Mouse (Mus musculus) CD4-positive helper T cell, adult 2 months (primary cell): ENCODE measurements around the gene 4930518I15Rik.
"Not testable (repeated sequence)": the region's sequence is repeated elsewhere in the genome, so short reads cannot be mapped to it uniquely, and the experiment has no call there.

Experiments
- DNase-seq: peaks from one replicate; pipeline ENCODE4 v3.0.0-alpha.2; 2012; ENCODE audit warnings: low read depth, missing footprints, low spot score

4930518I15Rik gene

GRCm38 (mm10) chr2:156843331-156843730 lies 14.4 kb downstream of the 4930518I15Rik start:
- no peak for DNase-seq

- DNase-seq = no peak
Measured at GRCm38 (mm10) chr2:156842711-156843110, 15.0 kb downstream of the 4930518I15Rik start.

GRCm38 (mm10) chr2:156841841-156842706 lies 15.7 kb downstream of the 4930518I15Rik start:
- peak; percentile 77 for DNase-seq

GRCm38 (mm10) chr2:156841028-156841840 lies 16.5 kb downstream of the 4930518I15Rik start:
- DNase-seq = peak; percentile 75

- DNase-seq = no peak
Measured at GRCm38 (mm10) chr2:156840301-156841027, 17.3 kb downstream of the 4930518I15Rik start.

GRCm38 (mm10) chr2:156839319-156840191 lies 18.2 kb downstream of the 4930518I15Rik start, which contains the start of gene Tgif2:
TSS of gene Tgif2 (plus strand) at chr2:156840007.
- DNase-seq = peak; percentile 91

GRCm38 (mm10) chr2:156838839-156839238 lies 18.9 kb downstream of the 4930518I15Rik start:
- DNase-seq = no peak

GRCm38 (mm10) chr2:156834336-156834735 lies 23.4 kb downstream of the 4930518I15Rik start:
- DNase-seq = no peak

GRCm38 (mm10) chr2:156825128-156825527 lies 32.6 kb downstream of the 4930518I15Rik start:
- DNase-seq = not testable (repeated sequence)

GRCm38 (mm10) chr2:156816116-156816515 lies 41.6 kb downstream of the 4930518I15Rik start:
- DNase-seq = no peak

- DNase-seq = no peak
Measured at GRCm38 (mm10) chr2:156815412-156815811, 42.3 kb downstream of the 4930518I15Rik start.

GRCm38 (mm10) chr2:156814893-156815292 lies 42.9 kb downstream of the 4930518I15Rik start:
- no peak for DNase-seq

GRCm38 (mm10) chr2:156814344-156814801 lies 43.4 kb downstream of the 4930518I15Rik start:
- DNase-seq = no peak

- DNase-seq = no peak
Measured at GRCm38 (mm10) chr2:156811556-156811955, 46.2 kb downstream of the 4930518I15Rik start.

GRCm38 (mm10) chr2:156810716-156811115 lies 47.0 kb downstream of the 4930518I15Rik start:
- no peak for DNase-seq

GRCm38 (mm10) chr2:156809579-156809978 lies 48.2 kb downstream of the 4930518I15Rik start:
- peak; percentile 42 for DNase-seq

GRCm38 (mm10) chr2:156806886-156807285 lies 50.9 kb downstream of the 4930518I15Rik start:
- no peak for DNase-seq
